Mouse (Mus musculus): ENCODE measurements around the gene Use1. TPM values are rescaled to one million over a fixed set of nuclear protein-coding genes. Genes with fewer than 3 reads are reported as not detected.

Use1 gene
- total and polyA plus RNA-seq, 3 experiments: 34.5 to 151 (median 70.8) TPM

DNA sequence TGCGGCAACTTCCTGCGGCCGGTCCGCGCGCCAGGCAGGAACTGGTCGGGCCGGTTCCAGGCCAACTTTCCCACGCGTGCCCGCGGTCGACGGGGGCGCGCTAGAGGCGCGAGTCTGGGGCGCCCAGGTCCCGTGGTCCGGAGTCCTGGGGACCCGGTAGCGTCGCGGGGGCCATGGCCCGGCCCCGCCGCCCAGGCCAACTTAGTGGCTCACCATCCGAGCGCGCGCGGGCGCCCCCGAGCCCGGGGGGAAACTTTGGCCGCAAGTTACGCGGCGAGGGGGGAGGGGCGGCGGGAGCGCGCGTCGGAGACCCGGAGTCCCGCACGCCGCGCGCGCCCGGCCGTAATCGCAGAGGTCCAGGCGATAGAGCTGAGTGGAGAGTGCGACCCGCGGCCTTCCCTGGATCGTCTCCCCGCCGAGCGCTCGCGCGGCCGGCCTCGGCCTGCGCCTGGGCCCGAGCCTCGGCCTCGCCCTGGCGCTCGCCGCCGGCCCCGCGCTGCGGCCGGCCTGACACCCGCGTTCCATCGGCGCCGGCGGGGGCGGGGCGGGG lies 14.8 kb downstream of the Use1 start, which contains the start of gene Nr2f6:
TSS of gene Nr2f6 (minus strand) at position 540 of the 550 bp plus-strand sequence.
- peak within 1 kb of the TSS; percentile 77 for H3K4me3 ChIP-seq (ENCODE audit: low read depth, low read length)
- H3K9me3 ChIP-seq (replicated peaks): no peaks in the 10 kb centered on the region
- H3K4me1 ChIP-seq (ENCODE audit: insufficient read depth, low read depth, low read length): peaks cover 44% of the 10 kb centered on the region
- peaks cover 22% of the 10 kb centered on the region for H3K36me3 ChIP-seq (replicated peaks)
- ATAC-seq (ENCODE audit: extremely low read depth, insufficient number of reproducible peaks, low FRiP score, poor library complexity, severe bottlenecking) (no peak), DNase-seq (ENCODE audit: low spot score) (peak; percentile 48)
- H3K27me3 ChIP-seq (ENCODE audit: insufficient read depth, low read length): peaks cover 19% of the 10 kb centered on the region
- TF ChIP-seq POLR2AphosphoS5 (IDR thresholded peaks at IDR 0.05; ENCODE audit: insufficient replicate concordance, low read depth, low read length): no peak

DNA sequence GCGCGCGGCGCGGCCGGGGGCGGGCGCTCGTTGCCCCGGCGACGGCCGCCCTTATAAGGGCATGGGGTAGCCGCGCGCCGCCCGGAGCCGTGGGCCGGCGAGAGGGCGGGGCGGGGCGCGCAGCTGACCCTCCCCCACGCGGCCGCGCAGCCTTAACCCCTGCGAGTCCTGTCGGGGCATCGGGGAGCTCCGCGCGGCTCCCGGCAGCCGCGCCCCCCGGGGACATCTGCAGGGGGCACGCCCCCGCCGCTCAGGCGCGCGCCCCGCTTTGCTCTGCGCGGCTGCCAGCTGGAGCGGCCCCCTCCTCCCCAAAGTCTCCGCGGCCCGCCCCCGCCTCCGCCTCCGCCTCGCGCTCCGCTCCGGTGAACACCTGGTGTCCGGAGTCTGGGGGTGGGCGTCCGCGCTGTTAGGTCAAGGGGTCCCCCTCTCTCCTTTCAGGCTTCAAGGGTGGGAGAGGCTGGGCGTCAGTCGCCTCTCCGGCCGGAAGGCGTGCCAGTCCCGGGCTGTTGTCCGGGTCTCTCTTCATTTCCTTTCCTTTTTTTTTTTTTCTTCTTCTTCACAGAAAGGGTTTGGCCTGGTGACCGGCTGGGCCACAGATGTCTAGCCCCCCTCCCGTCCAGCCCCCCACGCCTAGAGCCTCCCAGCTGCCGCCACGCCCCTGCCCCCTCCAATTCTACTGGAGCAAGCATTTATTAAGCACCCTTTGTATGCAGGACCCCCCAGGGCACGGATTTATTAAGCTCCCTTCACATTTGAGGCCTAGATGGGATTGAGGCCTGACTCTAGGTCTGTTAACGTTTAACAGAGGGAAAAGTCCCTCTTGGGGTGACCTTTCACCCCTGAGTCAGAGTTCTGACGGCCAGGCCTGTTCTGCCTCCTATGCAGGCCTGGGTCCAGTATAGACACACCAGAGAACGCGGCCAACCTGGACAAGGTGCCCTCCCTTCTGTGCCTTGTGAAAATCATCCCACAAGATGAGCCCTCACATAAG lies 15.6 kb downstream of the Use1 start:
- ATAC-seq (ENCODE audit: extremely low read depth, insufficient number of reproducible peaks, low FRiP score, poor library complexity, severe bottlenecking): no peak; the same call in 1 of the 2 replicates

DNA sequence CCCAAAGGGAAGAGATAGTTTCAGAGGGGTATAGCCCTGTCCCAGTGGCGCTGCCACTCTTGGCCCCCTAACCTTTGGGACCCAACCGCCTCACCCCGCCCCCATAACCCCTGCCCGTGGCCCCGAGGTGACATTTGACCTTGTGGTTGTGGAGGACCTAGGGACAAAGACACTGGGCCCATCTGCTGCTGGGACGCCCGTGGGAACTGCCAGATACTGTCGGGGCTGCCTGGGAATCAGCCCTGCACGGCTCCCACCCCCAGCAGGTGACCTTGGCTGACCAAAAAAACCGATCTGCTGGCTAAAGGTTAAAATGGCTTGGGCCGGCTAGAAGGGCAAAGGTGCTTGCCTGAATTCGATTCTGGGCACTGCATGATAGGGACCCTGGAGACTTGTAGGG lies 16.7 kb downstream of the Use1 start:
- ATAC-seq (ENCODE audit: extremely low read depth, insufficient number of reproducible peaks, low FRiP score, poor library complexity, severe bottlenecking): no peak
- peaks cover 27% of the 10 kb centered on the region for H3K27me3 ChIP-seq (ENCODE audit: insufficient read depth, low read length)
- peaks cover 3% of the 10 kb centered on the region for H3K36me3 ChIP-seq (replicated peaks)
- H3K4me3 ChIP-seq (ENCODE audit: low read depth, low read length): no peak overlapping the region
- DNase-seq (ENCODE audit: low spot score): no peak
- H3K9me3 ChIP-seq (replicated peaks): no peaks in the 10 kb centered on the region
- H3K4me1 ChIP-seq (ENCODE audit: insufficient read depth, low read depth, low read length): peaks cover 46% of the 10 kb centered on the region
- TF ChIP-seq POLR2AphosphoS5 (IDR thresholded peaks at IDR 0.05; ENCODE audit: insufficient replicate concordance, low read depth, low read length) (no peak), TAL1 (conservative IDR thresholded peaks at IDR 0.05; ENCODE audit: low read depth, low read length) (no peak), CTCF (IDR thresholded peaks at IDR 0.05; ENCODE audit: low read depth, low read length) (no peak), GATA1 (IDR thresholded peaks at IDR 0.05; ENCODE audit: borderline replicate concordance, low read length) (no peak), GATA2 (IDR thresholded peaks at IDR 0.05; ENCODE audit: borderline replicate concordance, low read depth, low read length) (no peak)

More for the DNA sequence above, 15.6 kb downstream of the Use1 start:
- Histone ChIP-seq H3K27me3 (ENCODE audit: insufficient read depth, low read length) (peaks cover 22% of the 10 kb centered on the region), H3K36me3 (replicated peaks) (peaks cover 14% of the 10 kb centered on the region), H3K4me3 (ENCODE audit: low read depth, low read length) (peak overlapping the region; percentile 77), H3K9me3 (replicated peaks) (no peaks in the 10 kb centered on the region), H3K4me1 (ENCODE audit: insufficient read depth, low read depth, low read length) (peaks cover 44% of the 10 kb centered on the region)
- DNase-seq (ENCODE audit: low spot score): peak; percentile 86
- no peak for TF ChIP-seq GATA2 (IDR thresholded peaks at IDR 0.05; ENCODE audit: borderline replicate concordance, low read depth, low read length)
- no peak for TF ChIP-seq POLR2AphosphoS5 (IDR thresholded peaks at IDR 0.05; ENCODE audit: insufficient replicate concordance, low read depth, low read length)
- no peak for TF ChIP-seq GATA1 (IDR thresholded peaks at IDR 0.05; ENCODE audit: borderline replicate concordance, low read length)
- no peak for TF ChIP-seq CTCF (IDR thresholded peaks at IDR 0.05; ENCODE audit: low read depth, low read length)
- no peak for TF ChIP-seq TAL1 (conservative IDR thresholded peaks at IDR 0.05; ENCODE audit: low read depth, low read length)

DNA sequence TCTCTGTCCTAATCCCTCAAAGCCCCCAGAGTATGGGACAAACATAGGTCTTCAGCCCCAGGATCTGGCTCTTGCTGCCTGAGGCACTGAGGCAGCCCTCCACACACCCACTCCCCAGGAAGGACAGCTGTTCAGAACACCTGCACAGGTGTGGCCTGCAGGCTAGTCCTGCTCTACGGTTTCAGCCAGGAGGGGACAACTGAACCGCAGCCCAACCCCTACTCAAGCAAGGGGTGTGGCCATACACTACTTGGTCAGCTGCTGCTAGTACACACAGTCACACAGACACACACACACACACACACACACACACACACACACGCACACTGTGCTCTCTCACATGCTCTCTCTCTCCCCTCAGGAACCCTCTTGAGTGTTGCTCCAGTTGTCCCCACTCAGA lies 17.2 kb downstream of the Use1 start:
- DNase-seq (ENCODE audit: low spot score): no peak
- no peaks in the 10 kb centered on the region for H3K9me3 ChIP-seq (replicated peaks)
- TF ChIP-seq TAL1 (conservative IDR thresholded peaks at IDR 0.05; ENCODE audit: low read depth, low read length): no peak
- no peak for TF ChIP-seq POLR2AphosphoS5 (IDR thresholded peaks at IDR 0.05; ENCODE audit: insufficient replicate concordance, low read depth, low read length)
- no peak for TF ChIP-seq CTCF (IDR thresholded peaks at IDR 0.05; ENCODE audit: low read depth, low read length)
- TF ChIP-seq GATA2 (IDR thresholded peaks at IDR 0.05; ENCODE audit: borderline replicate concordance, low read depth, low read length): no peak
- TF ChIP-seq GATA1 (IDR thresholded peaks at IDR 0.05; ENCODE audit: borderline replicate concordance, low read length): no peak
- no peak for ATAC-seq (ENCODE audit: extremely low read depth, insufficient number of reproducible peaks, low FRiP score, poor library complexity, severe bottlenecking)
- no peak overlapping the region for H3K4me3 ChIP-seq (ENCODE audit: low read depth, low read length)
- no peaks in the 10 kb centered on the region for H3K36me3 ChIP-seq (replicated peaks)
- peaks cover 43% of the 10 kb centered on the region for H3K4me1 ChIP-seq (ENCODE audit: insufficient read depth, low read depth, low read length)
- peaks cover 31% of the 10 kb centered on the region for H3K27me3 ChIP-seq (ENCODE audit: insufficient read depth, low read length)

DNA sequence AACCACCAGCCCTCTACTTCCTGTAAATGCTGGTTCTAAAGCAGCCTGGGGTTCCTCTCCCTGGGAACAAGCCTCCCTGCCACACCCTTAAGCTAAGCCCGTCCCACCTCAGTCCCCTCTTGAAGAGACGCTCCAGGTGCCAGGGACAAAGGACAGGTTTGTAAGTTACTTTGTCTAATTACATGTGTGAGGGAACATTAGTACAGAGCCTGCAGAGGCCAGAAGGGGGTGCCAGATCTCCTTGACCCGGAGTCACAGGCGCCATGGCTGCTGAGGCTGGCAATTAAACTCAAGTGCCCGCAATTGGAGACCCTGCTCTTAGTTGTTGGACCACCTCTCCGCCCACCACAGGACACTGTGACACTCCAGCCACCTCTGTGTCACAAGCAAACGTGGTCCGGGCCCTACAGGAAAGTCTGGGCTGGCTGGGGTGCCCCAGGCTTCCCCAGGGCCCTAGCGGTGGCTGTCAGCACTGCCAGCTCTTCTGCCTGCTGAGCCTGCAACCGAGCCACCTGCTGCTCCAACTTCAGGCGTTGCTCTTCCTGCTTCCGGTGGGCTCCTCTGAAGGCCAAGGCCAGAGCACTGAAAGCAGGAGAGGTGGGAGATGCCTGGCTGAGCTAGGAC lies 18.7 kb downstream of the Use1 start:
- H3K9me3 ChIP-seq (replicated peaks): no peaks in the 10 kb centered on the region
- H3K36me3 ChIP-seq (replicated peaks): no peaks in the 10 kb centered on the region
- no peak for ATAC-seq (ENCODE audit: extremely low read depth, insufficient number of reproducible peaks, low FRiP score, poor library complexity, severe bottlenecking)
- peaks cover 29% of the 10 kb centered on the region for H3K4me1 ChIP-seq (ENCODE audit: insufficient read depth, low read depth, low read length)
- H3K27me3 ChIP-seq (ENCODE audit: insufficient read depth, low read length): peaks cover 29% of the 10 kb centered on the region
- DNase-seq (ENCODE audit: low spot score): no peak
- TF ChIP-seq GATA2 (IDR thresholded peaks at IDR 0.05; ENCODE audit: borderline replicate concordance, low read depth, low read length): no peak
- TF ChIP-seq TAL1 (conservative IDR thresholded peaks at IDR 0.05; ENCODE audit: low read depth, low read length): no peak
- no peak for TF ChIP-seq GATA1 (IDR thresholded peaks at IDR 0.05; ENCODE audit: borderline replicate concordance, low read length)
- no peak for TF ChIP-seq POLR2AphosphoS5 (IDR thresholded peaks at IDR 0.05; ENCODE audit: insufficient replicate concordance, low read depth, low read length)
- no peak for TF ChIP-seq CTCF (IDR thresholded peaks at IDR 0.05; ENCODE audit: low read depth, low read length)
- no peak overlapping the region for H3K4me3 ChIP-seq (ENCODE audit: low read depth, low read length)

DNA sequence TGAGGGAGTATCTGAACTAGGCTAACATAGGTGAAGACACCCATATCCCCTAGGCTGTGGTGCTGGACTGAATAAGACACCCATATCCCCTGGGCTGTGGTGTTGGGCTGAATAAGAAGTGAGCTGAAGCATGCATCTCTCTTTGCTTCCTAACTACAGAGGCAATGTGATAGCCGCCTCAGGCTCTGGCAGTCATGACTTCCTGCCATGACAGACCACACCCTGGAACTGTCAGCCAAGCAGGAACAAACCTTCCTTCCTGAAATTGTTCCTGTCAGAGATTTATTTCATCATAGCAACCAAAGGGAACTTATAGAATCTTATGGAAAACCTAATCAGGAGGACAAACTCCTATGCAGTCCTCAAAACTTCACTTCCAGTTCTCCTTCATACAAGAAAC lies 21.6 kb downstream of the Use1 start:
- peaks cover 17% of the 10 kb centered on the region for H3K4me1 ChIP-seq (ENCODE audit: insufficient read depth, low read depth, low read length)
- no peak for DNase-seq (ENCODE audit: low spot score)

More for the DNA sequence above, 21.6 kb downstream of the Use1 start:
- H3K36me3 ChIP-seq (replicated peaks): no peaks in the 10 kb centered on the region
- H3K9me3 ChIP-seq (replicated peaks): no peaks in the 10 kb centered on the region
- no peak for TF ChIP-seq CTCF (IDR thresholded peaks at IDR 0.05; ENCODE audit: low read depth, low read length)
- no peak for TF ChIP-seq POLR2AphosphoS5 (IDR thresholded peaks at IDR 0.05; ENCODE audit: insufficient replicate concordance, low read depth, low read length)
- TF ChIP-seq GATA1 (IDR thresholded peaks at IDR 0.05; ENCODE audit: borderline replicate concordance, low read length): no peak
- TF ChIP-seq TAL1 (conservative IDR thresholded peaks at IDR 0.05; ENCODE audit: low read depth, low read length): no peak
- no peak for TF ChIP-seq GATA2 (IDR thresholded peaks at IDR 0.05; ENCODE audit: borderline replicate concordance, low read depth, low read length)
- ATAC-seq (ENCODE audit: extremely low read depth, insufficient number of reproducible peaks, low FRiP score, poor library complexity, severe bottlenecking): no peak
- H3K27me3 ChIP-seq (ENCODE audit: insufficient read depth, low read length): peaks cover 27% of the 10 kb centered on the region
- no peak overlapping the region for H3K4me3 ChIP-seq (ENCODE audit: low read depth, low read length)
